Mouse (Mus musculus): ENCODE measurements at regions not wholly inside any gene's neighbourhood (a gene's known extent, or its start where the extent isn't known, plus 50 kb on each side); places are given as distances from the start of the nearest gene placed in this dataset.

DNA sequence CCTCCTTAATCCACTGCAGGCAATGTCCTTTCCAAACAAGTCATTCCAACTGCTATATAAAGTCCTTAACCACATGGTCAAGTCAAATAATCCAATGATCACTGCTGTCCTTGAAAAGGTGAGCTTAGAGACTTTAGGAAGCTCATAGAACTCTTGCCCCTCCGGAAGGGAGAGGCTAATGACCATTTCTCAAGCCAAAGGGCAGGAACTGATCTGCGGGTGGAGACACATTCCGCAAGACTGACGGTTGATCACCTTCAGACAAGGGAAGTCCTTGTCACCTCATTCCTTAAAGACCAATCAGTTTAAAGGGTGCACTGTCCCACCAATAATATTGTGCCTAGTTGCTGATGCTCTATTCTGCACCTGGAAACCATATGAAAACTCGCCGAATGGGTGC lies 96.4 kb upstream of the Id4 start:
- Histone ChIP-seq H3K4me2 (ENCODE audit: low read depth, low read length) (no peak overlapping the region), H3K27ac (replicated peaks; ENCODE audit: low read depth, low read length) (no peak overlapping the region), H3K9ac (replicated peaks; ENCODE audit: low read length) (no peak overlapping the region), H3K27me3 (ENCODE audit: control insufficient read depth, insufficient read depth, low read length) (no peaks in the 10 kb centered on the region), H3K4me3 (ENCODE audit: low read depth, low read length) (no peak overlapping the region), H3K36me3 (replicated peaks; ENCODE audit: control insufficient read depth, insufficient read depth, low read depth, low read length) (no peaks in the 10 kb centered on the region), H3K4me1 (ENCODE audit: control insufficient read depth, insufficient read depth, low read length) (no peaks in the 10 kb centered on the region), H3K9me3 (replicated peaks; ENCODE audit: control insufficient read depth, low read length) (no peaks in the 10 kb centered on the region)
- WGBS, result 94% methylated on average over 6 of the region's 6 CpGs
- no peak for DNase-seq (ENCODE audit: low spot score)
- ATAC-seq (replicated peaks; ENCODE audit: insufficient number of reproducible peaks, low FRiP score, low TSS enrichment, low read depth), result no peak

DNA sequence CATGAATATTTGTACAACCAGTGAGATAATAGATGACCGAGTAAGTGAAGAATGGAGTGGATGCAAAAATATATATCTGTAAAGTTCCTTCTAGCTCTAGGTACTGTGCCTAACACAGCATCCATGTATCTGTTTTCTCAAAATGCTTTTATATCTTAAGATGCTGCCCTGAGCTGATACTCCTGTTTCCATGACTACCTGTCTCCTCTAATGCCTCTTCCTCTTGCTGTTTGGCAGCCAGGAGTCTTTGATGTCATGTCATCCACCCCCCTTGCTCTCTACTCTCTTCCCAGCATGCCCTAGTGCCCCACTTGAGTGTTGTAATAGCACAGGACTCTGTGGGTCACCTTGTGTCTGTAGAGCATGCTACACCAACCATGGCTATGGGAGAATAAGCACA lies 95.2 kb upstream of the Id4 start:
- DNase-seq (ENCODE audit: low spot score) (no peak), ATAC-seq (replicated peaks; ENCODE audit: insufficient number of reproducible peaks, low FRiP score, low TSS enrichment, low read depth) (no peak)
- Histone ChIP-seq H3K36me3 (replicated peaks; ENCODE audit: control insufficient read depth, insufficient read depth, low read depth, low read length) (no peaks in the 10 kb centered on the region), H3K4me3 (ENCODE audit: low read depth, low read length) (no peak overlapping the region), H3K27me3 (ENCODE audit: control insufficient read depth, insufficient read depth, low read length) (no peaks in the 10 kb centered on the region), H3K4me1 (ENCODE audit: control insufficient read depth, insufficient read depth, low read length) (no peaks in the 10 kb centered on the region), H3K4me2 (ENCODE audit: low read depth, low read length) (no peak overlapping the region), H3K9ac (replicated peaks; ENCODE audit: low read length) (no peak overlapping the region), H3K9me3 (replicated peaks; ENCODE audit: control insufficient read depth, low read length) (no peaks in the 10 kb centered on the region), H3K27ac (replicated peaks; ENCODE audit: low read depth, low read length) (no peak overlapping the region)
- 84% methylated on average over 1 of the region's 1 CpGs for WGBS

- no peak overlapping the region for H3K4me2 ChIP-seq (ENCODE audit: low read depth, low read length)
- H3K36me3 ChIP-seq (replicated peaks; ENCODE audit: control insufficient read depth, insufficient read depth, low read depth, low read length), result no peaks in the 10 kb centered on the region
- 26% methylated on average over 8 of the region's 8 CpGs for WGBS
- H3K27me3 ChIP-seq (ENCODE audit: control insufficient read depth, insufficient read depth, low read length), result no peaks in the 10 kb centered on the region
- H3K9ac ChIP-seq (replicated peaks; ENCODE audit: low read length), result no peak overlapping the region
- H3K27ac ChIP-seq (replicated peaks; ENCODE audit: low read depth, low read length), result no peak overlapping the region
- ATAC-seq (replicated peaks; ENCODE audit: insufficient number of reproducible peaks, low FRiP score, low TSS enrichment, low read depth), result no peak
- H3K9me3 ChIP-seq (replicated peaks; ENCODE audit: control insufficient read depth, low read length), result no peaks in the 10 kb centered on the region
- no peak overlapping the region for H3K4me3 ChIP-seq (ENCODE audit: low read depth, low read length)
- DNase-seq (ENCODE audit: low spot score), result no peak
- no peaks in the 10 kb centered on the region for H3K4me1 ChIP-seq (ENCODE audit: control insufficient read depth, insufficient read depth, low read length)
Measured at GRCm38 (mm10) chr13:48167976-48168375, 93.1 kb upstream of the Id4 start.

- ATAC-seq (replicated peaks; ENCODE audit: insufficient number of reproducible peaks, low FRiP score, low TSS enrichment, low read depth), result 0 out of 2 replicates have a peak, but pooled peaks have one; percentile 44
- DNase-seq (ENCODE audit: low spot score), result no peak
Measured at GRCm38 (mm10) chr13:48171309-48171953, 89.6 kb upstream of the Id4 start.

GRCm38 (mm10) chr13:48171994-48172393 lies 89.0 kb upstream of the Id4 start:
- no peak for ATAC-seq (replicated peaks; ENCODE audit: insufficient number of reproducible peaks, low FRiP score, low TSS enrichment, low read depth)
- H3K4me3 ChIP-seq (ENCODE audit: low read depth, low read length), result no peak overlapping the region
- no peak overlapping the region for H3K9ac ChIP-seq (replicated peaks; ENCODE audit: low read length)

More at GRCm38 (mm10) chr13:48171309-48171953, 89.6 kb upstream of the Id4 start:
- H3K9me3 ChIP-seq (replicated peaks; ENCODE audit: control insufficient read depth, low read length), result no peaks in the 10 kb centered on the region
- no peak overlapping the region for H3K9ac ChIP-seq (replicated peaks; ENCODE audit: low read length)
- no peaks in the 10 kb centered on the region for H3K4me1 ChIP-seq (ENCODE audit: control insufficient read depth, insufficient read depth, low read length)
- no peaks in the 10 kb centered on the region for H3K36me3 ChIP-seq (replicated peaks; ENCODE audit: control insufficient read depth, insufficient read depth, low read depth, low read length)
- H3K4me3 ChIP-seq (ENCODE audit: low read depth, low read length), result no peak overlapping the region
- 31% methylated on average over 16 of the region's 16 CpGs for WGBS
- no peak overlapping the region for H3K27ac ChIP-seq (replicated peaks; ENCODE audit: low read depth, low read length)
- no peaks in the 10 kb centered on the region for H3K27me3 ChIP-seq (ENCODE audit: control insufficient read depth, insufficient read depth, low read length)
- no peak overlapping the region for H3K4me2 ChIP-seq (ENCODE audit: low read depth, low read length)

DNA sequence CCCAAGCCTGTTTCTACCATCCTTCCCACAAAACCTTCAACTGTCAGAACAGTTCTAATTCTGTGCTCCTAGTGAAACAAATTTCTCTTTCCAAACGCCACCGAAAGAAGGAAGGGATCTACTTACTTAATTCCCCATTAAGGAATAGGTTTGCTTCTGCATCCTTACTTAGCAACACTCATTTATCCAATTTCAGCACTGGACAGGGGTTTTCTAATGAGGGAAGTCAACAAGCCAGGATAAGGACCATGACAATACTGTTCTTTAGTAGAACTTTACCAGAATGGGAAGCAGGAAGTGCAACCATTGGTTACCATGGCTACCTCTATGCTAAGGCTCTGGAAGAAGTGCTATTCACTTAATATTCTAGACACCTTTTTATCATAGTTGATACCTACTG lies 68.6 kb upstream of the Id4 start:
- Histone ChIP-seq H3K9ac (replicated peaks; ENCODE audit: low read length) (no peak overlapping the region), H3K36me3 (replicated peaks; ENCODE audit: control insufficient read depth, insufficient read depth, low read depth, low read length) (no peaks in the 10 kb centered on the region), H3K27ac (replicated peaks; ENCODE audit: low read depth, low read length) (no peak overlapping the region), H3K4me1 (ENCODE audit: control insufficient read depth, insufficient read depth, low read length) (no peaks in the 10 kb centered on the region), H3K4me2 (ENCODE audit: low read depth, low read length) (no peak overlapping the region), H3K4me3 (ENCODE audit: low read depth, low read length) (no peak overlapping the region), H3K9me3 (replicated peaks; ENCODE audit: control insufficient read depth, low read length) (no peaks in the 10 kb centered on the region), H3K27me3 (ENCODE audit: control insufficient read depth, insufficient read depth, low read length) (no peaks in the 10 kb centered on the region)
- DNase-seq (ENCODE audit: low spot score) (peak; percentile 46), ATAC-seq (replicated peaks; ENCODE audit: insufficient number of reproducible peaks, low FRiP score, low TSS enrichment, low read depth) (no peak)
- 83% methylated on average over 2 of the region's 2 CpGs for WGBS

More at GRCm38 (mm10) chr13:48171994-48172393, 89.0 kb upstream of the Id4 start:
- H3K4me2 ChIP-seq (ENCODE audit: low read depth, low read length), result no peak overlapping the region
- H3K27ac ChIP-seq (replicated peaks; ENCODE audit: low read depth, low read length), result no peak overlapping the region
- no peak for DNase-seq (ENCODE audit: low spot score)
- H3K4me1 ChIP-seq (ENCODE audit: control insufficient read depth, insufficient read depth, low read length), result no peaks in the 10 kb centered on the region
- H3K27me3 ChIP-seq (ENCODE audit: control insufficient read depth, insufficient read depth, low read length), result no peaks in the 10 kb centered on the region
- H3K36me3 ChIP-seq (replicated peaks; ENCODE audit: control insufficient read depth, insufficient read depth, low read depth, low read length), result no peaks in the 10 kb centered on the region
- 33% methylated on average over 3 of the region's 3 CpGs for WGBS
- no peaks in the 10 kb centered on the region for H3K9me3 ChIP-seq (replicated peaks; ENCODE audit: control insufficient read depth, low read length)

DNA sequence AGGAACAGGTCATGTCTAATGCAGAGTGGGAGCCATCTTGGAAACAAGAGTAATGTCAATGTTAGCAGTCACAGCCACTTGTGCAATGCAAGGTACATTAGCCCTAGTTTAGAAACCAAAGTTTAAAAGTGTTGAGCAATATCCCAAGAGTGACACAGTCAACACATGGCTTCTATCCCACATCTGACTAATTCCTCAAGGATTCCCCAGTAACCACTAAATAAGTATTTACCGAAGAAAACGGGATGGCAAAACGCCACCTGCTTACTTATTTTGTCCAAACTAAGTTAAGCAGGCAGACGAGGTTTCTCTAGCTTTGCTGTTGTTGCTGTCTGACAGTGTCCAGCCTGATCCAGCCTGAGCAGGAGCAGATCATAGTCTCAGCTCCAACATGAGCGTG lies 67.1 kb upstream of the Id4 start:
- ATAC-seq (replicated peaks; ENCODE audit: insufficient number of reproducible peaks, low FRiP score, low TSS enrichment, low read depth) (no peak), DNase-seq (ENCODE audit: low spot score) (no peak)
- WGBS, result 86% methylated on average over 5 of the region's 5 CpGs
- H3K27me3 ChIP-seq (ENCODE audit: control insufficient read depth, insufficient read depth, low read length), result no peaks in the 10 kb centered on the region
- no peak overlapping the region for H3K4me3 ChIP-seq (ENCODE audit: low read depth, low read length)
- no peak overlapping the region for H3K9ac ChIP-seq (replicated peaks; ENCODE audit: low read length)
- H3K9me3 ChIP-seq (replicated peaks; ENCODE audit: control insufficient read depth, low read length), result no peaks in the 10 kb centered on the region
- H3K4me2 ChIP-seq (ENCODE audit: low read depth, low read length), result no peak overlapping the region
- no peaks in the 10 kb centered on the region for H3K4me1 ChIP-seq (ENCODE audit: control insufficient read depth, insufficient read depth, low read length)
- no peak overlapping the region for H3K27ac ChIP-seq (replicated peaks; ENCODE audit: low read depth, low read length)
- no peaks in the 10 kb centered on the region for H3K36me3 ChIP-seq (replicated peaks; ENCODE audit: control insufficient read depth, insufficient read depth, low read depth, low read length)

GRCm38 (mm10) chr13:48207824-48208223 lies 53.2 kb upstream of the Id4 start:
- no peak for ATAC-seq (replicated peaks; ENCODE audit: insufficient number of reproducible peaks, low FRiP score, low TSS enrichment, low read depth)
- Histone ChIP-seq H3K4me2 (ENCODE audit: low read depth, low read length) (no peak overlapping the region), H3K27me3 (ENCODE audit: control insufficient read depth, insufficient read depth, low read length) (no peaks in the 10 kb centered on the region), H3K9ac (replicated peaks; ENCODE audit: low read length) (no peak overlapping the region), H3K27ac (replicated peaks; ENCODE audit: low read depth, low read length) (no peak overlapping the region), H3K9me3 (replicated peaks; ENCODE audit: control insufficient read depth, low read length) (no peaks in the 10 kb centered on the region), H3K4me3 (ENCODE audit: low read depth, low read length) (no peak overlapping the region), H3K4me1 (ENCODE audit: control insufficient read depth, insufficient read depth, low read length) (no peaks in the 10 kb centered on the region), H3K36me3 (replicated peaks; ENCODE audit: control insufficient read depth, insufficient read depth, low read depth, low read length) (no peaks in the 10 kb centered on the region)
- 38% methylated on average over 4 of the region's 4 CpGs for WGBS
- no peak for DNase-seq (ENCODE audit: low spot score)

Data from embryonic facial prominence, embryonic 11.5 days (tissue).